Mouse (Mus musculus) midbrain, embryonic 14.5 days (tissue): ENCODE data around the gene Cfap99. TPM values are rescaled to one million over a fixed set of nuclear protein-coding genes. Genes with fewer than 3 reads are reported as not detected.

Source experiments
- ATAC-seq: fragments of 200-750 bp; cut with Nextera tagmentation; 2 replicates; pipeline ENCODE4 v1.8.0; 2017; ENCODE audit warnings: moderate number of reproducible peaks, moderate library complexity; ENCODE audit not compliant: low FRiP score, low TSS enrichment
- DNase-seq: peaks from one replicate; pipeline ENCODE4 v3.0.0-alpha.2; 2015
- H3K27ac ChIP-seq: fragments of 300-500 bp; sonication (generic); replicated peaks from 2 replicates; pipeline ENCODE4 v1.5.1; 2014; ENCODE audit warnings: mild to moderate bottlenecking, low read depth, low read length, moderate library complexity
- H3K27me3 ChIP-seq: fragments of 300-500 bp; sonication (generic); 2 replicates; pipeline ENCODE4 v1.6.1; 2014; ENCODE audit warnings: low read length, control low read depth, mixed read lengths; ENCODE audit not compliant: control insufficient read depth, insufficient read depth
- H3K36me3 ChIP-seq: fragments of 300-500 bp; sonication (generic); 2 replicates; pipeline ENCODE4 v1.6.1; 2014; ENCODE audit warnings: low read length, control low read depth; ENCODE audit not compliant: control insufficient read depth, insufficient read depth
- H3K4me1 ChIP-seq: fragments of 300-500 bp; sonication (generic); 2 replicates; pipeline ENCODE4 v1.6.1; 2014; ENCODE audit warnings: mild to moderate bottlenecking, antibody characterized with exemption, low read length, control low read depth; ENCODE audit not compliant: control insufficient read depth, insufficient read depth
- H3K4me2 ChIP-seq: fragments of 300-500 bp; sonication (generic); 2 replicates; pipeline ENCODE4 v1.6.1; 2014; ENCODE audit warnings: mild to moderate bottlenecking, low read length, moderate library complexity
- H3K4me3 ChIP-seq: fragments of 300-500 bp; sonication (generic); replicated peaks from 2 replicates; pipeline ENCODE4 v1.5.1; 2014; ENCODE audit warnings: low read depth, low read length
- H3K9ac ChIP-seq: fragments of 300-500 bp; sonication (generic); replicated peaks from 2 replicates; pipeline ENCODE4 v1.6.1; 2014; ENCODE audit warnings: mild to moderate bottlenecking, low read length, moderate library complexity
- H3K9me3 ChIP-seq: fragments of 300-500 bp; sonication (generic); 2 replicates; pipeline ENCODE4 v1.6.1; 2016; ENCODE audit warnings: low read length, control low read depth, mixed read lengths; ENCODE audit not compliant: control insufficient read depth
- WGBS: fragments of 180-500 bp; shearing (Covaris S2); extraction: QIAGEN DNeasy Blood & Tissue Kit; methylation state at CpG from one replicate; pipeline ENCODE4 v1.1.7; 2014; 5-methylcytosine and 5-hydroxymethylcytosine counted together
- polyA plus RNA-seq: library from polyadenylated mRNA; unstranded; fragments of >200 nt; fragmentation: Nextera tagmentation; extraction: Ambion mirVana; gene quantifications from 2 replicates; pipeline ENCODE4 v1.2.1, GENCODE M21; 2014

Gene Cfap99
- polyA plus RNA-seq, 1 experiment from 2014 or later, result not detected

DNA sequence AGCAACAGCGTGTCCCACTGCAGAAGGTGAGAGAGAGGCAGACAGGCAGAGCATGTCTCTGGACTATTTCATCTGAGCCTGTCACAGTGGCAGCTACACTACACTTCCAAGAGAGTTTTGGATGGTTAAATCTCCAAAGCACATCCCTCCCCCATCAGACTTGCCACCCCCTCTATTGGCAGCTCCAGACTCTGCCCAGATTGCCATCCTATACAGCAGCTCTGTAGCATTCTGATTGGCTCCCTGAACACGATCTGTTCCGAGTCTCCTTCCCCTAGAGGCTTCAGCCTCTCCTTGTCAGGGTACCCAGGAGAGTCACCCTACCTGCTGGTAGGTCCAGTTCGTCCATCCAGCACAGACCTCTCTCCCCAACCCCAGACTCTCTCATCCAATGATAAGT, 9.7 kb downstream of the Cfap99 start:
- 57% methylated on average over 4 of the region's 4 CpGs for WGBS
- no peaks in the 10 kb centered on the region for H3K4me1 ChIP-seq
- ATAC-seq (no peak), DNase-seq (no peak)
- no peaks in the 10 kb centered on the region for H3K36me3 ChIP-seq
- no peak overlapping the region for H3K4me3 ChIP-seq
- H3K27me3 ChIP-seq, result no peaks in the 10 kb centered on the region
- no peak overlapping the region for H3K27ac ChIP-seq
- H3K9me3 ChIP-seq, result no peaks in the 10 kb centered on the region
- no peak overlapping the region for H3K4me2 ChIP-seq
- no peak overlapping the region for H3K9ac ChIP-seq

DNA sequence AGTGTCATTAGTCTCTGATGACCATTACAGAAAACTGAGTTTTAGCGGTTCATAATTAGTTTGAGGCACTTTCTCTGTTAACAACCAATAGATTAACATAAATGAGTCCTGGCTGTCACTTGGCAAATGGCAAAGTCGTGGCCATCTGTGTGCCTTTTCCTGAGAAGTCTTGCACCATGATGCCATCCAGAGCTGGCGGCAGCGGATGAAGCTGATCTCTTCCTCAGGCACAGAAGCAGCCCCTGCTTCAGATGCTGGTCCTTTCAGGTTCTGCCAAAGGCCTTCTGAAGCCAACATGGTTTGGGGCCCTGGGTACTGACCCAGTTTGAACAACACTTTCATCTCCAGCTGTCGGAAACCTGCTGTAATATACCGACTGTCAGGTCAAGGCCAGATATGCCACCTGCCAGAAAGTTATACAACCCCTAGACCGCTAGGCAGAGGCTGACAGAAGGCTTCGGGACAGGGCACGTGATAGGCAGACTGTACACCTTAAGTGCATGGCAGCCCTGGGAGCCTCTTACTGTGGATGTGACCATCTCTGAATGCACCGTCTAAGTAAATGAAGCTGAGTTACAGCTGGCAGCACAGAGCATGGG, 10.6 kb downstream of the Cfap99 start:
- Histone ChIP-seq H3K4me1 (no peaks in the 10 kb centered on the region), H3K27ac (no peak overlapping the region), H3K4me2 (no peak overlapping the region), H3K9me3 (no peaks in the 10 kb centered on the region), H3K4me3 (no peak overlapping the region), H3K9ac (no peak overlapping the region), H3K36me3 (no peaks in the 10 kb centered on the region), H3K27me3 (no peaks in the 10 kb centered on the region)
- no peak for DNase-seq
- WGBS, result 92% methylated on average over 10 of the region's 10 CpGs
- no peak for ATAC-seq

DNA sequence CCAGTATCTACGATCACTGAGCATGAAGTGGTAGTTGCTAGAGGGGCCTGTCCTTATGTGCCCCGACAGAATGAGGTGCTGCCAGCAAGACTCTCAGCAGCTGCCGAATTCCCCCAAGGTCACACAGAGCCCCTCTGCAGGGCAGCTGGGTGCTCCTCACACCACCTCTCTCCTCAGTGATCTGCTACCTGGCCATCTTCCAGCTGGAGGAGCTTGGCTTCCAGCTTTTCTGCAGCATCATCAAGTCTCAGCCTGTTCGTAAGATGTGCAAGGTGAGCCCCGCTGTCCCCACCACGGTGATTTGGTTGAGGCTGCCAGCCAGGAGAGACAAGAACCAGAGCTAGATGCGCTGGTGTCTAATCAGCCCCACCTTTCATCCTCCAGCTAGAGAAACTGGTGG, 14.0 kb downstream of the Cfap99 start:
- no peak for DNase-seq
- Histone ChIP-seq H3K27ac (no peak overlapping the region), H3K4me1 (no peaks in the 10 kb centered on the region), H3K4me2 (no peak overlapping the region), H3K9ac (no peak overlapping the region), H3K36me3 (no peaks in the 10 kb centered on the region), H3K27me3 (no peaks in the 10 kb centered on the region), H3K9me3 (no peaks in the 10 kb centered on the region), H3K4me3 (no peak overlapping the region)
- no peak for ATAC-seq
- WGBS, result 81% methylated on average over 7 of the region's 7 CpGs

DNA sequence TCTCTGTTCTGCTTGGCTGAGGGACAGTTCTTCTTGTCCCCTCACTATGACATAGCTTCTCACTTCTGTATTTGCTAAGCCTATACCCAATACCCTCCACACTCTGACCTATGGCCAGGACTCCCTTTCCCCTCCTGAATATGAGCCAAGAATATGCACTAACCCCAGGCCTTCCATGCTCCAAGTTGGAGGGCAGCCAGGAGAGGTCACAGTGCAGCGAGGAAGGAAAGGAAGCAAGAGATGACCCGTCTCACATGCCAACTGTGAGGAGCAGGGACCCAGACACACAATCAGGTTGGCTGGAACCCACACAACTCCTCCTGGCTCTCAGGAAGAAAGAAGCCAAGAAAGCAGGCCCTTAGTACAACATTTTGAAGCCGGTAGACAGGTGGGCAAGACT, 20.6 kb downstream of the Cfap99 start:
- no peak overlapping the region for H3K4me2 ChIP-seq
- 90% methylated on average over 3 of the region's 3 CpGs for WGBS
- no peak overlapping the region for H3K27ac ChIP-seq
- H3K4me1 ChIP-seq, result no peaks in the 10 kb centered on the region
- no peaks in the 10 kb centered on the region for H3K36me3 ChIP-seq
- no peak for ATAC-seq
- no peak overlapping the region for H3K4me3 ChIP-seq
- no peaks in the 10 kb centered on the region for H3K9me3 ChIP-seq
- no peak overlapping the region for H3K9ac ChIP-seq
- DNase-seq, result no peak
- H3K27me3 ChIP-seq, result no peaks in the 10 kb centered on the region

DNA sequence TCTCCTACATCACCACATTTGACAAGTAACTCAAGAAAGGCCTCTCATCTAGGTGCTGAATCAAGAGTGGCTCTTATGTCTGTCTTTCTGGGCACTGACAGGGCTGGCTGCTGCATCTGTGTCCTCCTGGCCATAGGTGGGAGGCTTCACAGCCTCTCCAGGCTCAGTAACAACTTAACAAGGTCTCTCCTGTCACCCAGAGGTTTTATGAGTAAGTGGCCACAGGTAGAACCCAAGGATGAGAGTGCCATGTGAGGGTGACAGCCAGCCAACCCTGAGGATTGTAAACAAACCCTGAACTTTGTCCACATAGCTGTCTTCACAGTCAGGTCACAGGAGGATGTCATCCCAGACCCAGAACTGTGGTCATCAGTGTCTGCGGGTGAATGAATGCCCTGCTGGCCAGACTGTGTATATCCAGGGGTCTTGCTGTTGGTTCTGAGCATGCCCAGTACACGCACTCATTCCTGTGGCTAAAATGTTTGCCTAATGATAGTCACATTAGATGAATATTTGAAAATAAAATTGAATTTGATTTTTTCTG, 31.2 kb downstream of the Cfap99 start:
- Histone ChIP-seq H3K4me3 (no peak overlapping the region), H3K9ac (no peak overlapping the region), H3K27me3 (no peaks in the 10 kb centered on the region), H3K4me1 (no peaks in the 10 kb centered on the region), H3K4me2 (no peak overlapping the region), H3K27ac (no peak overlapping the region), H3K36me3 (no peaks in the 10 kb centered on the region), H3K9me3 (no peaks in the 10 kb centered on the region)
- no peak for DNase-seq
- whole genome bisulfite sequencing, result 71% methylated on average over 2 of the region's 2 CpGs
- ATAC-seq, result no peak

DNA sequence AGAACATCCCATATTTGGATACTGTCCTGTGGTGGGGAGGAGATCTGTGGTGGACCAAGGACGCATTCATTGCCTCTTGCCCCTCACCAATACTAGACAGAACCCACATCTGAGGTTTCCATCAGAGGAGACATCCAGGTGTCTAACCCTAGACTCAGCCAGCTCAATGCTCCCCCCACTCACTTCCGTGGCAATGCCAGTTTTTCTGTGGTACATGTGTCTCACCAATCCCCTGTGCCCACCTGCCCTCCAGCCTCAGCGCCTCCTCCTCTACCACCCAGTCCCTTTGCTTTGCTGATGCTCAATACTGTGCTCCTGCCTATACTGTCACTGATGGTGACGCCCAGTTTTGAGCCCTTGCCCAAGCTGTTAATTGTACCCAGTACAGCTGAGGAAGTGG, 32.8 kb downstream of the Cfap99 start:
- H3K36me3 ChIP-seq, result no peaks in the 10 kb centered on the region
- H3K4me3 ChIP-seq, result no peak overlapping the region
- no peaks in the 10 kb centered on the region for H3K27me3 ChIP-seq
- no peak overlapping the region for H3K9ac ChIP-seq
- H3K4me1 ChIP-seq, result 0 out of 2 replicates have a peak, but pooled peaks cover 4% of the 10 kb centered on the region
- 85% methylated on average over 4 of the region's 4 CpGs for WGBS
- DNase-seq (no peak), ATAC-seq (no peak)
- no peak overlapping the region for H3K27ac ChIP-seq
- H3K4me2 ChIP-seq, result no peak overlapping the region
- no peaks in the 10 kb centered on the region for H3K9me3 ChIP-seq

DNA sequence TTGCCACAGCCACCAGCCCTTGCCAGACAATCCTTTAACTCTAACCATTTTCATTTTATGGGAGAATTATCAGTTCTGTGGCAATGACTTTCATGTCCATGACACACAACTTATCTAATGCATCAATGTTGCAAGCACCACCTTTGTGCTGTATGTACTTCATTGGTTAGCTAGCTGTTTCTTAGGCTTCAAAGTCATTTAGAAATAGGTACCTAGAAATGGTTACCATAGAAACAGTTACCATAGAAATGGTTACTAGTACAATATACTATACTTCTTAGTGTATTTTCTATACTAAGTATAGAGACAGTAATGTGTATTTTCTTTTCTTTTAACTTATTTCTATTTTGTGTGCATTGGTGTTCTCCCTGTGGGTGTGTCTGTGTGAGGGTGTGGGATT, 36.9 kb downstream of the Cfap99 start:
- H3K27ac ChIP-seq, result no peak overlapping the region
- peak; percentile 44 for DNase-seq
- no peaks in the 10 kb centered on the region for H3K36me3 ChIP-seq
- no peak overlapping the region for H3K9ac ChIP-seq
- no peak for ATAC-seq
- no peak overlapping the region for H3K4me2 ChIP-seq
- 0 out of 2 replicates have a peak, but pooled peaks cover 14% of the 10 kb centered on the region for H3K4me1 ChIP-seq
- no peak overlapping the region for H3K4me3 ChIP-seq
- H3K27me3 ChIP-seq, result no peaks in the 10 kb centered on the region
- no peaks in the 10 kb centered on the region for H3K9me3 ChIP-seq

DNA sequence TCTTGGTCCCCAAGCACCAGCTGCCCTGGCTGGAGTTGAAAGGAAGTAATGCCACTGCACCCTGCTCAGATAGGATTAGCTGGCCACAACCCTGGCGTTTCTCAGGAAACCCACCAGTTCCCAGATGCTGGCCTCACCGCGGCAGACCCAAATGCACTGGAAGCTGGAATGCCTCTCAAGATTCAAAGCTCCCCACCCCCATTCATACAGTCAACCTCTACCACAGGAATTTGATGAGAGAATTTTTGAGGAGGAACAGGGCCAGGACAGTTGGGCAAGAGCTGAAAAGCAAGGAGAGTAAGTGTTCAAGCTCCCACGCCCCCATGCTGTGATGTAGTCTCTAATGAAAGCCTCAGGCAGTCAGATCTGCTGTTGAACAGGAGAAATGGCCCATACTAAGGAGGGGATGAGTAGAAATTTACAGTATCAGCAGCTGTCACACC, 37.9 kb downstream of the Cfap99 start:
- Histone ChIP-seq H3K9ac (no peak overlapping the region), H3K27ac (no peak overlapping the region), H3K4me1 (0 out of 2 replicates have a peak, but pooled peaks cover 14% of the 10 kb centered on the region), H3K27me3 (no peaks in the 10 kb centered on the region), H3K4me3 (no peak overlapping the region), H3K4me2 (peak overlapping the region; percentile 55; the same call in 1 of the 2 replicates), H3K9me3 (no peaks in the 10 kb centered on the region), H3K36me3 (no peaks in the 10 kb centered on the region)
- WGBS, result 16% methylated on average over 4 of the region's 4 CpGs
- peak; percentile 36 for DNase-seq
- no peak for ATAC-seq

DNA sequence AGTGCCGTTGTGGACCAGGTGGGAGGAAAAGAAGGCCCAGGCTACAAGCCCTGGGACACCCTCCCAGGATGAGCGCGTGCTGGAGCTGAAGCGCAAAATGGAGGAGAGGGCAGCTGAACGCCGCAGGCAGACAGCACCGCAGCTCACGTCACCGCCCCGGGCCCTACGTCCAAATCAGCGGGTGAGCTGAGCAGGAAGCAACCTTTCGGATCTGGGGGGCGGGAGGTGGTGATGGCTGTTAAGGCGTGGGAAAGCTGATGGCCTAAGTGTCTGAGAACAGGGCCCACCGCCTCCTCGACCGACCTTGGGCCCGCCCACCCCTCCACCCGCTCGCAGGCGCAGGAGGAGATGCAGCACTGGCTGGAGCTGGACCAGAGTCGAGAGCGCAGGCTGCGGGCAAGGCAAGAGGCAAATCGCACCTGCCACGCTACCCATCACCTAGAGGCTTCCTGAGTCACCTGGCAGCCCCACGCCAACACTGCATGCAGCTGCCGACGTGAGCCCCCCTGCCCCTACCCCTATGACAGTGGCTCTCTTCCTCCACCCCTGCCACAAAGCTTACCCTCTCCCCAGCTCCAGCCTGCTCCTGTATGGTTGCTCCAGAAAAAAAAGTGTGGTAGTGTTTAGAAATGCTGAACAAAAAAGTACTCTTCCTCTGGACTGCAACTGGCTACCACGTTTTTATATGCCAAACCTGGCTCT, 38.6 kb downstream of the Cfap99 start:
- Histone ChIP-seq H3K9ac (peak overlapping the region; percentile 55), H3K9me3 (no peaks in the 10 kb centered on the region), H3K36me3 (no peaks in the 10 kb centered on the region), H3K4me1 (0 out of 2 replicates have a peak, but pooled peaks cover 14% of the 10 kb centered on the region), H3K4me3 (peak overlapping the region; percentile 27), H3K27me3 (no peaks in the 10 kb centered on the region), H3K27ac (peak overlapping the region; percentile 21; the same call in 1 of the 2 replicates), H3K4me2 (peak overlapping the region; percentile 55)
- DNase-seq (peak; percentile 62), ATAC-seq (peak; percentile 66)
- 12% methylated on average over 31 of the region's 31 CpGs for WGBS
